Mouse (Mus musculus): ENCODE results near the gene Plau. TPM values are rescaled to one million over a fixed set of nuclear protein-coding genes. Genes with fewer than 3 reads are reported as not detected.

The Plau gene
- polyA plus RNA-seq, 1 experiment from 2014 or later: 0.62 TPM

DNA sequence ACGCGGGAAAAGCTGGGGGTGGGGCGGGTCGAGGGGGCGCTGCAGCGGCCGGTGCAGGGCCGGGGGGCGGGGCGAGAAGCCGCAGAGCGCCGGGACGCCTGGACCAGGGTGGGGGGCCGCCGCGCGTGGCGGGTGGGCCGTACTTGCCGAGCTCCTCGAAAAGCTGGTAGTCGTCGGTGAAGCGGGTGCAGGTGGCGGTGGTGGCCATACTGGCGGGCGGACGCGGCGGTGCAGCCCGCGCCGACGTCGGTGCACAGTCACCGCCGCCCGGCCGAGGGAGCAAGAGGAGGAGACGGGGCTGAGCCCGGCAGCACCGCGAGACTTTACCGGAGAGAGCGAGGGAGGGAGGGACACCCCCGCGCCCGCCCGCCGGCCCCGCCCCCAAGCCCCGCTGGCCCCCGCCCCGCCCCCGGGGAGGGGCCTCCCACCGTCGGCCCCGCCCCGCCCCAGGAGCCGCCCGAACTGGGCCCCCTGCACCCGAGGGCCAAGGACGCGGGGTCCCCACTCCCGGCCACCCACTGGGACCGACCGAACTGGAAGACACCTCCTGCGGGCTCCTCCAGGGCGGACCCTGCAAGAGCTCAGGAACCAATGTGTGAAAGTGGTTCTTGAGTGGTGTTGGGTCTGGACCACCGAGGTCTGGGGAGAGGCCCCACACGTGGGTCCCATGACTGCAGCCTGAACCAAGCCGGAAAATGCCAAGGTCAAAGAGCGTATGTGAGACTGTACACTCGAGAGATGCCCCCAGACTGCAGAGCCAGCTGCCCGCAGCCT lies 42.5 kb upstream of the Plau start, which contains the start of gene Camk2g:
TSS of gene Camk2g (minus strand) at position 331 of the 774 bp plus-strand sequence.
- DNase-seq (ENCODE audit: low spot score): peak; percentile 86
- H3K4me3 ChIP-seq (ENCODE audit: low read depth, low read length): peak within 1 kb of the TSS; percentile 92
- H3K27ac ChIP-seq (ENCODE audit: low read depth, low read length): peak within 1 kb of the TSS; percentile 83
- peak within 1 kb of the TSS; percentile 82 for H3K4me2 ChIP-seq (ENCODE audit: low read depth)
- peaks cover 10% of the 10 kb centered on the region for H3K36me3 ChIP-seq (ENCODE audit: control insufficient read depth, insufficient read depth, low read length)
- WGBS: 0% methylated on average over 39 of the region's 76 CpGs
- no peaks in the 10 kb centered on the region for H3K9me3 ChIP-seq (ENCODE audit: control insufficient read depth, low read length)
- no peaks in the 10 kb centered on the region for H3K27me3 ChIP-seq (ENCODE audit: control insufficient read depth, insufficient read depth, low read length)
- peak within 1 kb of the TSS; percentile 81 for H3K9ac ChIP-seq (ENCODE audit: low read length)
- ATAC-seq (ENCODE audit: insufficient read depth, low FRiP score, low TSS enrichment): peak; percentile 86
- peaks cover 18% of the 10 kb centered on the region for H3K4me1 ChIP-seq (ENCODE audit: control insufficient read depth, insufficient read depth, low read length)

- Histone ChIP-seq H3K9me3 (ENCODE audit: control insufficient read depth, low read length) (no peaks in the 10 kb centered on the region), H3K27me3 (ENCODE audit: control insufficient read depth, insufficient read depth, low read length) (no peaks in the 10 kb centered on the region), H3K4me2 (ENCODE audit: low read depth) (peak overlapping the region; percentile 82), H3K9ac (ENCODE audit: low read length) (peak overlapping the region; percentile 81), H3K4me1 (ENCODE audit: control insufficient read depth, insufficient read depth, low read length) (peaks cover 18% of the 10 kb centered on the region), H3K36me3 (ENCODE audit: control insufficient read depth, insufficient read depth, low read length) (peaks cover 10% of the 10 kb centered on the region), H3K27ac (ENCODE audit: low read depth, low read length) (no peak overlapping the region), H3K4me3 (ENCODE audit: low read depth, low read length) (peak overlapping the region; percentile 92)
- WGBS: 6% methylated on average over 9 of the region's 9 CpGs
- DNase-seq (ENCODE audit: low spot score): no peak
- no peak for ATAC-seq (ENCODE audit: insufficient read depth, low FRiP score, low TSS enrichment)
Measured at GRCm38 (mm10) chr14:20794589-20794988, 41.9 kb upstream of the Plau start.

- ATAC-seq (ENCODE audit: insufficient read depth, low FRiP score, low TSS enrichment) (no peak), DNase-seq (ENCODE audit: low spot score) (no peak)
- H3K36me3 ChIP-seq (ENCODE audit: control insufficient read depth, insufficient read depth, low read length): peaks cover 4% of the 10 kb centered on the region; the same call in 1 of the 2 replicates
- 38% methylated on average over 7 of the region's 9 CpGs for WGBS
- H3K27ac ChIP-seq (ENCODE audit: low read depth, low read length): no peak overlapping the region
- no peaks in the 10 kb centered on the region for H3K9me3 ChIP-seq (ENCODE audit: control insufficient read depth, low read length)
- no peaks in the 10 kb centered on the region for H3K27me3 ChIP-seq (ENCODE audit: control insufficient read depth, insufficient read depth, low read length)
- no peak overlapping the region for H3K9ac ChIP-seq (ENCODE audit: low read length)
- no peak overlapping the region for H3K4me2 ChIP-seq (ENCODE audit: low read depth)
- H3K4me1 ChIP-seq (ENCODE audit: control insufficient read depth, insufficient read depth, low read length): peaks cover 18% of the 10 kb centered on the region
- H3K4me3 ChIP-seq (ENCODE audit: low read depth, low read length): no peak overlapping the region
Measured at GRCm38 (mm10) chr14:20795423-20796152, 40.9 kb upstream of the Plau start.

- Histone ChIP-seq H3K4me1 (ENCODE audit: control insufficient read depth, insufficient read depth, low read length) (peaks cover 18% of the 10 kb centered on the region), H3K4me2 (ENCODE audit: low read depth) (no peak overlapping the region), H3K36me3 (ENCODE audit: control insufficient read depth, insufficient read depth, low read length) (peaks cover 2% of the 10 kb centered on the region; the same call in 1 of the 2 replicates), H3K9ac (ENCODE audit: low read length) (no peak overlapping the region), H3K9me3 (ENCODE audit: control insufficient read depth, low read length) (no peaks in the 10 kb centered on the region), H3K27ac (ENCODE audit: low read depth, low read length) (no peak overlapping the region), H3K4me3 (ENCODE audit: low read depth, low read length) (no peak overlapping the region), H3K27me3 (ENCODE audit: control insufficient read depth, insufficient read depth, low read length) (no peaks in the 10 kb centered on the region)
- WGBS: 68% methylated on average over 8 of the region's 8 CpGs
- DNase-seq (ENCODE audit: low spot score): no peak
- no peak for ATAC-seq (ENCODE audit: insufficient read depth, low FRiP score, low TSS enrichment)
Measured at GRCm38 (mm10) chr14:20796170-20796569, 40.3 kb upstream of the Plau start.

- peaks cover 18% of the 10 kb centered on the region for H3K4me1 ChIP-seq (ENCODE audit: control insufficient read depth, insufficient read depth, low read length)
Measured at GRCm38 (mm10) chr14:20796643-20797042, 39.8 kb upstream of the Plau start.

GRCm38 (mm10) chr14:20798300-20798699 lies 38.2 kb upstream of the Plau start:
- H3K4me2 ChIP-seq (ENCODE audit: low read depth): no peak overlapping the region
- no peaks in the 10 kb centered on the region for H3K27me3 ChIP-seq (ENCODE audit: control insufficient read depth, insufficient read depth, low read length)
- no peaks in the 10 kb centered on the region for H3K36me3 ChIP-seq (ENCODE audit: control insufficient read depth, insufficient read depth, low read length)
- DNase-seq (ENCODE audit: low spot score): no peak
- H3K4me1 ChIP-seq (ENCODE audit: control insufficient read depth, insufficient read depth, low read length): peaks cover 12% of the 10 kb centered on the region
- H3K4me3 ChIP-seq (ENCODE audit: low read depth, low read length): no peak overlapping the region
- no peak overlapping the region for H3K9ac ChIP-seq (ENCODE audit: low read length)
- no peak overlapping the region for H3K27ac ChIP-seq (ENCODE audit: low read depth, low read length)
- no peaks in the 10 kb centered on the region for H3K9me3 ChIP-seq (ENCODE audit: control insufficient read depth, low read length)
- ATAC-seq (ENCODE audit: insufficient read depth, low FRiP score, low TSS enrichment): no peak
- WGBS: 90% methylated on average over 6 of the region's 6 CpGs

More at GRCm38 (mm10) chr14:20796643-20797042, 39.8 kb upstream of the Plau start:
- Histone ChIP-seq H3K9me3 (ENCODE audit: control insufficient read depth, low read length) (no peaks in the 10 kb centered on the region), H3K27me3 (ENCODE audit: control insufficient read depth, insufficient read depth, low read length) (no peaks in the 10 kb centered on the region), H3K4me2 (ENCODE audit: low read depth) (no peak overlapping the region), H3K36me3 (ENCODE audit: control insufficient read depth, insufficient read depth, low read length) (no peaks in the 10 kb centered on the region), H3K9ac (ENCODE audit: low read length) (no peak overlapping the region), H3K27ac (ENCODE audit: low read depth, low read length) (no peak overlapping the region), H3K4me3 (ENCODE audit: low read depth, low read length) (no peak overlapping the region)
- ATAC-seq (ENCODE audit: insufficient read depth, low FRiP score, low TSS enrichment) (no peak), DNase-seq (ENCODE audit: low spot score) (no peak)
- 40% methylated on average over 8 of the region's 8 CpGs for WGBS

- Histone ChIP-seq H3K9me3 (ENCODE audit: control insufficient read depth, low read length) (no peaks in the 10 kb centered on the region), H3K36me3 (ENCODE audit: control insufficient read depth, insufficient read depth, low read length) (no peaks in the 10 kb centered on the region), H3K27me3 (ENCODE audit: control insufficient read depth, insufficient read depth, low read length) (no peaks in the 10 kb centered on the region), H3K27ac (ENCODE audit: low read depth, low read length) (no peak overlapping the region), H3K4me1 (ENCODE audit: control insufficient read depth, insufficient read depth, low read length) (peaks cover 12% of the 10 kb centered on the region), H3K4me3 (ENCODE audit: low read depth, low read length) (no peak overlapping the region), H3K9ac (ENCODE audit: low read length) (no peak overlapping the region), H3K4me2 (ENCODE audit: low read depth) (no peak overlapping the region)
- ATAC-seq (ENCODE audit: insufficient read depth, low FRiP score, low TSS enrichment): no peak
- peak; percentile 83 for DNase-seq (ENCODE audit: low spot score)
- WGBS: 10% methylated on average over 7 of the region's 7 CpGs
Measured at GRCm38 (mm10) chr14:20798761-20799160, 37.7 kb upstream of the Plau start.

DNA sequence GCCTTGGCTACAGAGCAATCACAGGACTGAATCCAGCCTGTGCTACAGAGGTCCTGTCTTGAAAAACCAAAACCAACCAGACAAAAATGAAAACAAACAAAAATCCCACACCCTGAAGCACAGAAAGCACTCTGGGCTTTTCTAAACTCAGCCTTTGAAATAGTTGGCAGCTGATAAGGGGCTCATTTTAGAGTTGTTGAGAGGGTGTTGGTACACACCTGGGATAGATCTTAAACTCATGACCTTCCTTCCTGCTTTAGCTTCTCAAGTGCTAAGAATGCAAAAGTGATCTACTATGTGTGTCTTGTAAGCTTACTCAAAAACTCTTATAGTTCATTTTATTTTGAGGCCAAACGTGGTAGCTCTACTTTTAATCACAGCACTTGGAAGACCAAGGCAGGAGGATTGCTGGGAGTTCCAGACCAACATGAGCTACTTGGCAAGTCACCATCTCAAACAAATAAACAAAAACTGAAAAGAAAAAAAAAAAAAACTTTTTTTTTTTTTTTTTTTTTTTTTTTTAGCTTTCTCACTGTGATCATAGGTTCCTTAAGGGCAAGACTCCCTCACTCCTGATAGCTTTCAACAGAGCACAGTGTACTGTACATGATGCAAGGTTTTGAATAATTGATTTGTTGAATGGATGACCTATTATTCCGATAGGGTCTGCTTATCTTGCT lies 33.4 kb upstream of the Plau start:
- ATAC-seq (ENCODE audit: insufficient read depth, low FRiP score, low TSS enrichment) (0 out of 2 replicates have a peak, but pooled peaks have one; percentile 16), DNase-seq (ENCODE audit: low spot score) (no peak)
- Histone ChIP-seq H3K4me3 (ENCODE audit: low read depth, low read length) (no peak overlapping the region), H3K4me2 (ENCODE audit: low read depth) (no peak overlapping the region), H3K9me3 (ENCODE audit: control insufficient read depth, low read length) (no peaks in the 10 kb centered on the region), H3K27ac (ENCODE audit: low read depth, low read length) (no peak overlapping the region), H3K27me3 (ENCODE audit: control insufficient read depth, insufficient read depth, low read length) (no peaks in the 10 kb centered on the region), H3K9ac (ENCODE audit: low read length) (no peak overlapping the region), H3K36me3 (ENCODE audit: control insufficient read depth, insufficient read depth, low read length) (no peaks in the 10 kb centered on the region), H3K4me1 (ENCODE audit: control insufficient read depth, insufficient read depth, low read length) (no peaks in the 10 kb centered on the region)
- 43% methylated on average over 2 of the region's 2 CpGs for WGBS
